Mouse (Mus musculus) neutrophil, adult 83 days (primary cell): ENCODE measurements around the gene BC017158. TPM values are rescaled to one million over a fixed set of nuclear protein-coding genes. Genes with fewer than 3 reads are reported as not detected.

Source experiments
- total RNA-seq, 2 experiments: library from RNA; stranded (reverse); gene quantifications; one replicate each; pipeline ENCODE4 v1.2.4; 2023

BC017158 gene
- 10 to 100 TPM; 17.3 to 17.7 TPM for total RNA-seq

DNA sequence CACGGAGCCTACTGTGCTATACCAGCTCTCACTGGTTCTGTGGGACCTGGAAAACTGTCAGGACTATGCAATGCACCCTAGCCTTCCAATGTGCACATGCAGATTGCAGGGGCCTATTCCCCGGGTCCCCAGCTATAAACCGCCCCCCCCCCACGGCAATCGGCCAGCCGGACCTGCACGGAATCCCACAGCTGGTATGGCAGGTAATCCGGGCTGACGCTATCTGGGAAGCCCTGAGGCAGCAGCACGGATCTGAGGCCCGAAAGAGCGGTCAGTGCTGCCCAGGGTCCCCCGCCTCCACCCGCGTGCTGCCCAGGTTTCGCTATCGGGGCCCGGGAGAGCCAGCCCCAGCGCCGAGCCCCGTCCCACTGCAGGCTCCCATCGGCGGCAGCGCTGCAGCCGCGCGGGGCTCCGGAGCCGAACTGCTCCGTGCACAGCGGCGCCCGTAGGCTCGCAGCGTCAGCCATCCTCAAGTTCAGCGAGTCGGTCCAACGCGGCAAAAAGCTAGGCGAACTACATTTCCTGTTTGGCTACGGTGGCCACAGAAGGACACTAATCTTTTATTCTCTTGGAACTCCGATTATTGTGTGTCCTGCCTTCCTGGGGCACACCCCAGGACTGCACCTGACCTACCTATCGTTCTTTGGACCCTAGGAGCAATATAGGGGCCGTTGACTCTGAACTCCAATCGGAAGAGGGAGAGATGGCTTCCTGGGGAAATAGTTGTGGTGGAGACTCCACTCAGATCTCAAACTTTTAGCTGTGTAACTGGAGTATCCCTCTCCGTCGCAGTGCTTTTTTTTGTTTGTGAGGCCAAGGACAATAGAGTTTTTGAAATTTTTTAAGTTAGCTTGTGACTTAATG is at the start of gene BC017158:
Gene BC017158, minus strand, starts transcription at position 554 of the 864 bp plus-strand sequence.

DNA sequence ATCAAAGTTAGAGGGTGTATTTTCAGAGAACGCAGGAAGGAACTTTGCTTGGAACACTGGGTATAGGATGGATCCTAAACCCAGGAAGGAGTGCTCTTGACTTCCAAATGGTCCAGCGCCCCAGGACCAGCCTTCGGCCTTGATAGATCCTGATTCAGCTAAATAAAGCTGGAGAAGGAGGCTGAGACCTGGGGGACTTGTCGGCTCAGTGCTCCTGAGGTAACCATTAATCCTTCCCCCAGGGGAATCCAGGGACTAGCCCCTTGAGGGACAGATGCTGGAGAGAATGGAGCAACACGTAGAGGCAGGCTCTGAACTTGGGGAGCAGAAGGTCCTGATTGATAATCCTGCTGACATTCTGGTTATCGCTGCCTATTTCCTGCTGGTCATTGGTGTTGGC is 32.6 kb downstream of the BC017158 start, which contains the start of gene Slc5a2:
Gene Slc5a2, plus strand, starts transcription at position 247 of the 400 bp plus-strand sequence.

DNA sequence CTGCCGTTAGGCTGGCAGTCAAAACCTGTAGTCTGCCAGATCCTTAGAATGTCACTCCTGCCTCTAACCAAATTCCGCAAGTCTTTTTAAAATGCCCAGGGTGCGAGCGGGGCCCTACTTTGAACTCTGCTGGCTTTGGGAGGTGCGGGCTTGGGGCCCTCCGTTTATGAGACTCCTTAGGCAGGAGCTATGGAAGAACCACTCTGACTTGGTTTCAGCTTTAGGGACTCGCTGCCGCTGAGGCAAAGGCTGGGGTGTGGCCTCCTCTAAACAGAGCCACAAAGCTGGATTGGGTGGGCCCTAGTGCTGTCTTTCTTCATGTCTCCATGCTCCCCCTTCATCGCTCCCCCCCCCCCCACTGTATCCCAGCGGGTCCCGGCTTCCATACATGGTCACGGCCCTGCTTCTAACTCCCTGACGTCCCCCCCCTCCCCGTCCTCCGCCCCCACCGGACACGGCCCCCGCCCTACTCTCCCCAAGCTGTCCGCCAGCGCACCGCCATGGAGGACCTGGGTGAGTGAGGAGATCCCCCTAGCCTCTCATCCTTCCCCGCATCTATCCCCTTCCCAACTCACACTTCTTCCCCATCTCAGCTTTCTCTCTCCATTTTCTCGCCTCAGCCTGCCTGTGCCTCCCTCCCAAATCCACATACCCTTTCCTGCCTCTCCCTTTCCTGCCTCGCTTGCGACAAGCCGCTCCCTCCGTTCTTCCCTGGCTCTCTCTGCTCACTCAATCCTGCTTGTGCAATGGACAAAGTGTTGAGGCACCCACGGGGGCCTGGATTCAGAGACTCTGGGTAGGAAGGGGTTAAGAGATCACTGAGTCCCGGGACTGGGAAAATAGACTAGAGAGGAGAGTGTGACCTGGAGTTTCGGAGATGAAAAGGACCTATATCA is 51.2 kb downstream of the BC017158 start, which contains the start of gene Tgfb1i1:
Gene Tgfb1i1, plus strand, starts transcription at position 317 of the 896 bp plus-strand sequence.

DNA sequence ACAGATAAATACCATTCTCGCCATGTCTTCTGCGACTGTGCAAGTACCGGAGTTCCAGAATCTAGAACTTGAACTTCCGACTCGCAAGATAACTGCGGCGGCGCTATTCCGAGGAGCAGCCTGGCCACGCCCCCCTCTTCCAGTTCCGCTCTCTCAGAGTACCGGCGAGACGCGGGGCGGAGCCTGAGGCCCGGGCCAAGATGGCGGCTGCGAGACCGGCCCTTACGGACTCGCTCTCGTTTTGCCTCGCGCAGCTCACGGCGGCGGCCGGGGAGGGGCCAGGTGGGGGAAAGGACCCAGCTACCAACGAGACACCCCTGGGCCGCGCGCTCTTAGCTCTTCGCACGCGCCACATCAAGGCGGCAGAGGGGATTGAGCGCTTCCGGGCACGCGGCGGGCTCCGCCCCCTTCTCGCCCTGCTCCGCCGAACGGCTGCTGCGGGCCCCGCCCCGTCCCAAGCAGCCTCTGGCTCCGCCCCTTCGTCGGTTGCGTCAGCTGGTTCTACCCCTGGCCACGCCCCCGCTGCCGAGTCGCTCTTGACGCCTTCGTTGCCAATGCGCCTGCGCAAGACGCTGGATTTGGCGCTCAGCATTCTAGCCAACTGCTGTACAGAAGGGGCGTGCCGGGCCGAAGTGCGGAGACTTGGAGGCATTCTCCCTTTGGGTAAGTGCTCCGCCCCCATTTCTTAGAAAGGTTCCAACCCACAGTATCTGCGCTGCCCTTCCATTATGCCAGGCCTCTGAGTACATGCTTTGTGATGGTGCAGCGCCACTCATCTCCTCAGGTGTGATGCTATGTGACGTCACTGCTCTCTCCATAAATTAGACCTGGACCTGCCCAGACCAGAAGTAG is 59.8 kb downstream of the BC017158 start, which contains the start of gene 9130023H24Rik:
Gene 9130023H24Rik, minus strand, starts transcription at position 105 of the 852 bp plus-strand sequence.

GRCm38 (mm10) chr7:128236856-128237592 is 60.9 kb downstream of the BC017158 start, which contains the start of gene Armc5:
Armc5 (plus strand) TSS chr7:128237342.

Other genes with a start within 250 kb of the BC017158 start
- gene Itgam, start 235.5 kb downstream of the BC017158 start, total RNA-seq: 100 to 1,000 TPM; 774 to 879 TPM
- 10 to 100 TPM in 1 of 2 experiments, 1 to 10 TPM in 1; 4.9 to 20.5 TPM for gene Gm49368, start 235.5 kb downstream of the BC017158 start, total RNA-seq
- 10 to 100 TPM; 11.8 to 14.7 TPM for gene Itgax, start 168.6 kb downstream of the BC017158 start, total RNA-seq
- gene Itgad, start 143.8 kb downstream of the BC017158 start, total RNA-seq: 1 to 10 TPM in 1 of 2 experiments, under 1 TPM in 1; 0.79 to 1.1 TPM
- gene Cox6a2, start 91.8 kb downstream of the BC017158 start, total RNA-seq: not detected
- gene Armc5, start 60.8 kb downstream of the BC017158 start, total RNA-seq: 10 to 100 TPM; 10.9 to 12.7 TPM
- gene 9130023H24Rik, start 60.1 kb downstream of the BC017158 start, total RNA-seq: 1 to 10 TPM; 3.4 TPM
- 1 to 10 TPM in 1 of 2 experiments, under 1 TPM in 1; 0.79 to 1.5 TPM for gene Tgfb1i1, start 51.4 kb downstream of the BC017158 start, total RNA-seq
- gene Slc5a2, start 32.5 kb downstream of the BC017158 start, total RNA-seq: not detected
- 10 to 100 TPM; 42.5 to 47.0 TPM for gene Rgs10, start 120.6 kb upstream of the BC017158 start, total RNA-seq
- gene Tial1, start 163.5 kb upstream of the BC017158 start, total RNA-seq: 10 to 100 TPM; 73.7 to 91.1 TPM
- 10 to 100 TPM; 11.3 to 12.3 TPM for gene Bag3, start 225.4 kb upstream of the BC017158 start, total RNA-seq